Comparison of ENCODE assay signal across 16 mouse cellular contexts in genomic region chr5:73919936-73920335, GRCm38 (mm10).
DNase-seq lines count a peak whose midpoint lies in the region; ATAC-seq and TF ChIP-seq lines count a peak whose summit lies in the region.
"Had no signal": no experiment of that assay in that cellular context is flagged by ENCODE, and none has a peak within 500 bp of the region (broad histone marks: within the 10 kb centered on the region; RNA-seq: fewer than 3 reads in every experiment).

No protein-coding gene starts in this region.

- H3K9ac ChIP-seq in heart, adult 2 months (ENCODE audit: low read depth, low read length) = no peak overlapping the region
- no peak overlapping the region for H3K9ac ChIP-seq in midbrain, postnatal 0 days (replicated peaks; ENCODE audit: low read length, poor library complexity, severe bottlenecking)
- H3K9ac ChIP-seq: liver, embryonic 14.5 days; neural tube, embryonic 13.5 days had no signal

- H3K27me3 ChIP-seq in heart, adult 2 months (ENCODE audit: control insufficient read depth, insufficient read depth, low read length) = no peaks in the 10 kb centered on the region
- H3K27me3 ChIP-seq in heart, embryonic 10.5 days (ENCODE audit: insufficient read depth, poor library complexity, severe bottlenecking) = no peaks in the 10 kb centered on the region
- H3K27me3 ChIP-seq in midbrain, postnatal 0 days (ENCODE audit: insufficient read depth, low read length) = no peaks in the 10 kb centered on the region
- H3K27me3 ChIP-seq: neural tube, embryonic 13.5 days had no signal

- no peaks in the 10 kb centered on the region for H3K36me3 ChIP-seq in heart, adult 2 months (ENCODE audit: control insufficient read depth, insufficient read depth, low read length)
- no peaks in the 10 kb centered on the region for H3K36me3 ChIP-seq in heart, embryonic 10.5 days
- H3K36me3 ChIP-seq in midbrain, postnatal 0 days (ENCODE audit: insufficient read depth, low read length) = no peaks in the 10 kb centered on the region
- H3K36me3 ChIP-seq: neural tube, embryonic 13.5 days had no signal

- no peak overlapping the region for H3K27ac ChIP-seq in heart, adult 2 months
- no peak overlapping the region for H3K27ac ChIP-seq in heart, embryonic 10.5 days
- H3K27ac ChIP-seq in midbrain, postnatal 0 days (ENCODE audit: low read depth, low read length) = no peak overlapping the region
- H3K27ac ChIP-seq: liver, embryonic 14.5 days; neural tube, embryonic 13.5 days had no signal

- ATAC-seq in midbrain, postnatal 0 days (ENCODE audit: low FRiP score) = no peak
- ATAC-seq: CD4-positive, CD25-positive, alpha-beta regulatory T cell, adult 4 months; inflammation-experienced regulatory T-cells, adult 6 months; midbrain, embryonic 16.5 days had no signal

- intact Hi-C loops in heart, adult 2 months (cut with DNase I) = loop anchor here (5.0 kb wide), 1 partner anchor 58 kb away; no protein-coding TSS in a partner anchor

- no peak for TF ChIP-seq EP300 in heart, adult 2 months (IDR thresholded peaks at IDR 0.05; ENCODE audit: insufficient read depth, low read depth, low read length)

- DNase-seq in heart, adult 2 months = peak; percentile 49 to 58
- no peak for DNase-seq in heart, embryonic 10.5 days (ENCODE audit: low spot score)
- peak; percentile 6 to 15 for DNase-seq in gastrocnemius, adult 8-10 months (ENCODE audit: low spot score in 2 of 2)
- peak; percentile 52 for DNase-seq in gastrocnemius, postnatal 25 days
- DNase-seq in kidney, adult 9 months = peak; percentile 65
- DNase-seq in spleen, postnatal 4 days (ENCODE audit: low spot score in 2 of 2) = no peak
- no peak for DNase-seq in midbrain, postnatal 0 days (ENCODE audit: low spot score)
- DNase-seq in layer of hippocampus, adult 9-10 months (ENCODE audit: low spot score) = no peak
- DNase-seq: cerebellum, adult 9-10 months; layer of hippocampus, adult 9-11 months; thymus, postnatal 25 days had no signal

- no peak overlapping the region for H3K4me2 ChIP-seq in midbrain, postnatal 0 days (ENCODE audit: low read depth, low read length, poor library complexity, severe bottlenecking)
- H3K4me2 ChIP-seq: neural tube, embryonic 13.5 days had no signal

- no peak for TF ChIP-seq POLR2A in heart, adult 2 months (IDR thresholded peaks at IDR 0.05; ENCODE audit: insufficient read depth, low read depth, low read length)

- H3K9me3 ChIP-seq in heart, embryonic 10.5 days = no peaks in the 10 kb centered on the region
- H3K9me3 ChIP-seq in midbrain, postnatal 0 days (ENCODE audit: low read length) = no peaks in the 10 kb centered on the region
- H3K9me3 ChIP-seq: neural tube, embryonic 13.5 days had no signal

- H3K79me2 ChIP-seq in heart, adult 2 months (replicated peaks; ENCODE audit: control insufficient read depth, insufficient read depth, low read length) = no peaks in the 10 kb centered on the region

- no peak for TF ChIP-seq CTCF in heart, adult 2 months (IDR thresholded peaks at IDR 0.05)
- TF ChIP-seq CTCF in midbrain, postnatal 0 days (IDR thresholded peaks at IDR 0.05) = no peak

- H3K4me1 ChIP-seq in heart, adult 2 months (ENCODE audit: control insufficient read depth, insufficient read depth, low read length) = no peaks in the 10 kb centered on the region; the same call in 1 of the 2 replicates
- no peaks in the 10 kb centered on the region for H3K4me1 ChIP-seq in heart, embryonic 10.5 days
- no peaks in the 10 kb centered on the region for H3K4me1 ChIP-seq in midbrain, postnatal 0 days (ENCODE audit: insufficient read depth, low read length)
- H3K4me1 ChIP-seq: neural tube, embryonic 13.5 days had no signal

- WGBS in heart, adult 2 months = 70% methylated on average over 6 of the region's 6 CpGs
- 83% methylated on average over 6 of the region's 6 CpGs for WGBS in heart, embryonic 10.5 days
- WGBS in midbrain, postnatal 0 days = 92% methylated on average over 6 of the region's 6 CpGs

- no peak overlapping the region for H3K4me3 ChIP-seq in heart, adult 2 months
- H3K4me3 ChIP-seq in heart, embryonic 10.5 days = no peak overlapping the region
- H3K4me3 ChIP-seq in midbrain, postnatal 0 days (ENCODE audit: low read depth, low read length) = no peak overlapping the region
- H3K4me3 ChIP-seq: neural tube, embryonic 13.5 days had no signal

Comparison
In these comparisons a context has a peak if more than half of its experiments do, and no peak if none do; other contexts are left out.
1. DNase-seq: peak in heart, adult 2 months (2 of 2), gastrocnemius, adult 8-10 months (2 of 2), gastrocnemius, postnatal 25 days (single experiment) and kidney, adult 9 months (single experiment); none in heart, embryonic 10.5 days (single experiment), spleen, postnatal 4 days (0 of 2), midbrain, postnatal 0 days (single experiment) and layer of hippocampus, adult 9-10 months (single experiment).